In genomic region chr17:70501933-70502332, GRCm38 (mm10) we compare ENCODE assay signal across 17 mouse cellular contexts.
A peak's percentile ranks its signal among the peaks of the same experiment; 100 is the strongest.
DNase-seq lines count a peak whose midpoint lies in the region; ATAC-seq lines count a peak whose summit lies in the region.
"Had no signal": no experiment of that assay in that cellular context is flagged by ENCODE, and none has a peak within 500 bp of the region (broad histone marks: within the 10 kb centered on the region; RNA-seq: fewer than 3 reads in every experiment).

No protein-coding gene starts in this region.

- ATAC-seq in midbrain, embryonic 15.5 days (replicated peaks): peak; percentile 38; the same call in 1 of the 2 replicates
- ATAC-seq in midbrain, embryonic 11.5 days (ENCODE audit: low FRiP score): no peak
- 0 out of 2 replicates have a peak, but pooled peaks have one; percentile 35 for ATAC-seq in megakaryocyte, adult 5-6 weeks (ENCODE audit: poor library complexity, severe bottlenecking)
- ATAC-seq: forebrain, embryonic 16.5 days; liver, postnatal 0 days had no signal

- intact Hi-C loops in heart, postnatal 25 days (cut with DNase I): no loop called here

- no peak overlapping the region for H3K27ac ChIP-seq in midbrain, embryonic 15.5 days
- H3K27ac ChIP-seq in midbrain, embryonic 11.5 days (ENCODE audit: low read depth, low read length): no peak overlapping the region
- H3K27ac ChIP-seq: embryonic facial prominence, embryonic 10.5 days; gastrocnemius, adult 2 months; heart, adult 2 months; limb, embryonic 15.5 days had no signal

- no peaks in the 10 kb centered on the region for H3K36me3 ChIP-seq in midbrain, embryonic 15.5 days (replicated peaks)
- no peaks in the 10 kb centered on the region for H3K36me3 ChIP-seq in midbrain, embryonic 11.5 days (ENCODE audit: control insufficient read depth, insufficient read depth, low read length)
- H3K36me3 ChIP-seq: embryonic facial prominence, embryonic 10.5 days; limb, embryonic 15.5 days had no signal

- no peaks in the 10 kb centered on the region for H3K27me3 ChIP-seq in midbrain, embryonic 15.5 days (replicated peaks)
- H3K27me3 ChIP-seq in midbrain, embryonic 11.5 days (ENCODE audit: control insufficient read depth, insufficient read depth, low read length): no peaks in the 10 kb centered on the region
- H3K27me3 ChIP-seq: limb, embryonic 15.5 days had no signal

- H3K9ac ChIP-seq in midbrain, embryonic 15.5 days: no peak overlapping the region
- H3K9ac ChIP-seq in midbrain, embryonic 11.5 days (ENCODE audit: low read length): no peak overlapping the region
- H3K9ac ChIP-seq: limb, embryonic 15.5 days; liver, postnatal 0 days had no signal

- no peaks in the 10 kb centered on the region for H3K4me1 ChIP-seq in midbrain, embryonic 15.5 days
- H3K4me1 ChIP-seq in midbrain, embryonic 11.5 days (ENCODE audit: control insufficient read depth, insufficient read depth, low read length): no peaks in the 10 kb centered on the region
- H3K4me1 ChIP-seq: embryonic facial prominence, embryonic 10.5 days; limb, embryonic 15.5 days had no signal

- no peak overlapping the region for H3K4me2 ChIP-seq in midbrain, embryonic 15.5 days
- no peak overlapping the region for H3K4me2 ChIP-seq in midbrain, embryonic 11.5 days
- H3K4me2 ChIP-seq: limb, embryonic 15.5 days had no signal

- peak; percentile 76 for DNase-seq in heart, adult 11 months
- no peak for DNase-seq in heart, postnatal 25 days (ENCODE audit: low spot score)
- no peak for DNase-seq in midbrain, embryonic 11.5 days (ENCODE audit: low spot score, missing footprints)
- DNase-seq in adrenal gland, postnatal 10 days: peak; percentile 41
- no peak for DNase-seq in thymus, postnatal 10 days (ENCODE audit: low spot score in 2 of 2)
- DNase-seq in lung, postnatal 4 days: no peak
- DNase-seq: cerebellum, postnatal 14 days; gastrocnemius, adult 2 months; heart, adult 2 months; liver, postnatal 0 days; thymus, adult 2 months had no signal

- WGBS in midbrain, embryonic 15.5 days: 64% methylated on average over 7 of the region's 7 CpGs
- WGBS in midbrain, embryonic 11.5 days: 75% methylated on average over 7 of the region's 7 CpGs

- H3K9me3 ChIP-seq in midbrain, embryonic 15.5 days: no peaks in the 10 kb centered on the region
- no peaks in the 10 kb centered on the region for H3K9me3 ChIP-seq in midbrain, embryonic 11.5 days (ENCODE audit: control insufficient read depth, low read length)
- H3K9me3 ChIP-seq: embryonic facial prominence, embryonic 10.5 days; limb, embryonic 15.5 days had no signal

- H3K4me3 ChIP-seq in midbrain, embryonic 15.5 days: no peak overlapping the region
- no peak overlapping the region for H3K4me3 ChIP-seq in midbrain, embryonic 11.5 days (ENCODE audit: low read depth, low read length)
- H3K4me3 ChIP-seq: embryonic facial prominence, embryonic 10.5 days; erythroblast, embryonic 14.5 days; gastrocnemius, adult 2 months; heart, adult 2 months; limb, embryonic 15.5 days had no signal

Comparison
In these comparisons a context has a peak if more than half of its experiments do, and no peak if none do; other contexts are left out.
1. DNase-seq: peak in heart, adult 11 months (single experiment) and adrenal gland, postnatal 10 days (single experiment); none in heart, postnatal 25 days (single experiment), midbrain, embryonic 11.5 days (single experiment), thymus, postnatal 10 days (0 of 2) and lung, postnatal 4 days (0 of 2).